Mouse (Mus musculus) neural tube, postnatal 0 days (tissue): ENCODE measurements around the gene Mgst3. TPM values are rescaled to one million over a fixed set of nuclear protein-coding genes. Genes with fewer than 3 reads are reported as not detected.

Source experiments
- microRNA-seq: library from miRNA; unstranded; fragments of <30 nt; microRNA quantifications from one replicate; pipeline ENCODE4, GENCODE M21; 2016
- polyA plus RNA-seq: library from polyadenylated mRNA; unstranded; fragments of >200 nt; fragmentation: Nextera tagmentation; extraction: Ambion mirVana; gene quantifications from 2 replicates; pipeline ENCODE4 v1.2.1, GENCODE M21; 2015

The Mgst3 gene
- polyA plus RNA-seq: 350 and 366 TPM in 2 replicates

DNA sequence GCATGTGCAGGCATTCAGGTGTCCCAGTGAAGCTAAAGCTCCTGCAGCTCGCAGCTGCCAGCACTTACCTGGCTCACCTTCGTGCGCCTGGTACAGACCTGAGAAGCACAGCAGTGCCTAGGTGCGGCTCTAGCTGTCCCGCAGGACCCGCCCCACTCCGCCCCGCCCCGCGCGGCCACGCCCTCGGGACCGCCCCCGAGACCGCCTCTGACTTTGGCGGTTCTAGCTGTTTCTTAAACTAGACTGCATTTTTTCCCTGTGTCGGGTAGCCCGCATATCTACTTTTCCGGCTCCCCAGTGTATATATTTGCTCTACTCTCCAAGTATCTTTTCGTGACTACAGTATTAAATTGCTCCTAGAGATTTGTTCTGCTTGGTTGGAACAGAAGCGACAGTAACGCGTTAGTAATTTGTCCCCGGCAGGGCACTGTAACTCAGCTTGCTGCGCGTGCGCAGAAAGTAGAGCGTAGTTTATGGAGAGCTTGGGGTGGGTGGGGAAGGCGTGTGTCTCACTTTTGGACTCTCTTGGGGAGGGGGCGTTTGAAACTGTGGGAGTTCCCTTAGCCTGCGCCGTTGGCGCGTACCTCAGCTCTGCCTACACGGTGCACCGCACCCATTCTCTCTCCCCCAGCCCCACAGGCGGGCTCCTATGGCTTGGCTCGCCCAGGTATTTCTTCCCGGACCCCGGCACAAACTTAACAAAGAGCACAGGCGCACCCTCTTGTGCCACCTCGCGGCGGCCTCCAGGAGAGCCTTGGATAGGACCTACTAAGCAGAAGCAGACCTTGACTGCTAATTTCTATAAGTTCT lies at the start of gene Mgst3:
TSS of gene Mgst3 (minus strand) at position 159 of the 810 bp plus-strand sequence.

GRCm38 (mm10) chr1:167349815-167350596 lies 43.6 kb downstream of the Mgst3 start, which contains the start of gene Aldh9a1:
TSS of gene Aldh9a1 (plus strand) at chr1:167349991.

Small RNAs within 50 kb of the gene (microRNA-seq; reads per million reads assigned to microRNA genes)
- not detected for gene Gm25911

Other genes starting within 250 kb of the Mgst3 start
- 35.1 and 36.2 TPM in 2 replicates for gene Uck2, start 108.5 kb downstream of the Mgst3 start, polyA plus RNA-seq
- gene Tmco1, start 85.5 kb downstream of the Mgst3 start, polyA plus RNA-seq: 71.6 and 72.8 TPM in 2 replicates
- gene Aldh9a1, start 43.9 kb downstream of the Mgst3 start, polyA plus RNA-seq: 39.8 and 40.3 TPM in 2 replicates
- 0.41 and 0.53 TPM in 2 replicates for gene Lrrc52, start 72.9 kb upstream of the Mgst3 start, polyA plus RNA-seq
- gene Rxrg, start 204.5 kb upstream of the Mgst3 start, polyA plus RNA-seq: 23.5 and 28.6 TPM in 2 replicates